Mouse (Mus musculus) hindbrain, embryonic 11.5 days (tissue): ENCODE results near the gene Arrdc2. TPM values are rescaled to one million over a fixed set of nuclear protein-coding genes. Genes with fewer than 3 reads are reported as not detected.
A peak's percentile ranks its signal among the peaks of the same experiment; 100 is the strongest.

Source experiments
- ATAC-seq: fragments of 200-750 bp; cut with Nextera tagmentation; 2 replicates; pipeline ENCODE4 v1.8.0; 2017; ENCODE audit warnings: mild to moderate bottlenecking, moderate TSS enrichment, moderate library complexity; ENCODE audit not compliant: low FRiP score
- DNase-seq: peaks from one replicate; pipeline ENCODE4 v3.0.0-alpha.2; 2015; ENCODE audit warnings: low spot score
- H3K27ac ChIP-seq: fragments of 300-500 bp; sonication (generic); 2 replicates; pipeline ENCODE4 v1.5.1; 2014; ENCODE audit warnings: mild to moderate bottlenecking, low read depth, low read length
- H3K27me3 ChIP-seq: fragments of 300-500 bp; sonication (generic); 2 replicates; pipeline ENCODE4 v1.6.1; 2014; ENCODE audit warnings: mild to moderate bottlenecking, low read length, moderate library complexity, mixed read lengths; ENCODE audit not compliant: control insufficient read depth, insufficient read depth
- H3K36me3 ChIP-seq: fragments of 300-500 bp; sonication (generic); 2 replicates; pipeline ENCODE4 v1.6.1; 2014; ENCODE audit warnings: mild to moderate bottlenecking, low read length, moderate library complexity, mixed read lengths; ENCODE audit not compliant: control insufficient read depth, insufficient read depth
- H3K4me1 ChIP-seq: fragments of 300-500 bp; sonication (generic); replicated peaks from 2 replicates; pipeline ENCODE4 v1.6.1; 2014; ENCODE audit warnings: low read length, mixed read lengths; ENCODE audit not compliant: control insufficient read depth, insufficient read depth
- H3K4me2 ChIP-seq: fragments of 300-500 bp; sonication (generic); replicated peaks from 2 replicates; pipeline ENCODE4 v1.6.1; 2014; ENCODE audit warnings: mild to moderate bottlenecking, low read depth, low read length
- H3K4me3 ChIP-seq: fragments of 300-500 bp; sonication (generic); 2 replicates; pipeline ENCODE4 v1.5.1; 2014; ENCODE audit warnings: low read depth, low read length
- H3K9ac ChIP-seq: fragments of 300-500 bp; sonication (generic); 2 replicates; pipeline ENCODE4 v1.6.1; 2014; ENCODE audit warnings: low read depth, low read length
- H3K9me3 ChIP-seq: fragments of 300-500 bp; sonication (generic); 2 replicates; pipeline ENCODE4 v1.6.1; 2016; ENCODE audit warnings: low read length; ENCODE audit not compliant: control insufficient read depth
- WGBS: fragments of 180-500 bp; shearing (Covaris S2); extraction: QIAGEN DNeasy Blood & Tissue Kit; methylation state at CpG from one replicate; pipeline ENCODE4 v1.1.7; 2014; 5-methylcytosine and 5-hydroxymethylcytosine counted together
- polyA plus RNA-seq: library from polyadenylated mRNA; unstranded; fragments of >200 nt; fragmentation: Nextera tagmentation; extraction: Ambion mirVana; gene quantifications from 2 replicates; pipeline ENCODE4 v1.2.1, GENCODE M21; 2014

Gene Arrdc2
- polyA plus RNA-seq, 1 experiment from 2014 or later, result 10.3 TPM

DNA sequence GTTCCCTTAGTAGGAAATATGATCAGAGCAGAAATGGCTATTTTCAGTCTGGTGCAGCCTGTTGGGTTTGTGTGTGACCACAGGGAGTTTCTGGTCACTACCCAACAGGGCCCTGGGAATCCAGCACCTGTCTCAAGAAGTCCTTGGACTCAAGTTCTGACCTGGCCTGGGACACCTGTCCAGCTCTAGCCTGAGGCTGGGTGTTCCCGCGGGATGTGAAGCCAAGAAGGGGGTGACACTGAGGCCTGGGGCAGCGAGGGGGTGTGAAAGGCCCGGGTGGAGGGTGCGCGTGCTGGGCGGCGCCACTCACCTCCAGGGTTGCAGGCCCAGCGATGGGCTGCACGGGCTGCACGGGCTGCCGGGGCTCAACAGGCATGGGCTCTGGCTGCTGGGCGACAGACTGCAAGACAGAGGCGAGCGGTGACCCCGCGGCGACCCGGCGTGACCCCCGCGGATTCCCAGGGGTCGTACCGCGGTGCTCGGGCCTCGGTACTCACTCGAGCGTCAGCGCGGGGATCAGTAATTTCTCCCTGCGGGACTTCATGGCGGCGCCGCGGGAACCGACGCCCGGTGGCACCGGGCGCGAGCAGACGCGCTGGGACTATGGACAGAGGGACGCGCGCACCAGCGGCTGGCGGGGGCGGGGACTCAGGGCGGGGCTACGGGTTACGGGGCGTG is 43.0 kb downstream of the Arrdc2 start:
- H3K27me3 ChIP-seq, result peaks cover 25% of the 10 kb centered on the region

DNA sequence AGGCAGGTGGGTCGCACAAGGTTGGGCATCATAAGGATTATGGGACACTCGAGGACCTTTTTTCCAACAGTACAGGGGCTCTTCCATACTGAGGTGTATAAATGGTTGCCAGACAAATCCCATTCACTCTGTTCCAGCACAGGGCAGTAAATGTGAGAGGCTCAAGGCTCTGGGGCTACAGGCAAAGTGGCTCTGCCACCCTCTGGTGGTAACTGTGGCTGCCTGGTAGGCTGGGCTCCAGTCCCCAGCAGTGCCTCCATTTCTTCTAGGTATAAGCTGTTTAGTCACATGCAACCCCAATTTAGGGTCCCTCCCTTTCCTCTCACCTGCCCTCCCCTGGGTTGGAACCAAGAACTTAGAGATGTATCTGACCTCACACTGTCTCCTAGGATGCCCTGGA is 44.1 kb downstream of the Arrdc2 start:
- no peak overlapping the region for H3K4me3 ChIP-seq
- H3K27ac ChIP-seq, result no peak overlapping the region
- H3K9me3 ChIP-seq, result no peaks in the 10 kb centered on the region
- WGBS, result 88% methylated on average over 2 of the region's 2 CpGs
- no peak for DNase-seq
- H3K4me1 ChIP-seq, result peaks cover 15% of the 10 kb centered on the region
- H3K27me3 ChIP-seq, result peaks cover 25% of the 10 kb centered on the region
- no peak overlapping the region for H3K9ac ChIP-seq
- no peaks in the 10 kb centered on the region for H3K36me3 ChIP-seq
- no peak overlapping the region for H3K4me2 ChIP-seq
- ATAC-seq, result no peak

More for the DNA sequence above, 43.0 kb downstream of the Arrdc2 start:
- Histone ChIP-seq H3K36me3 (no peaks in the 10 kb centered on the region), H3K4me1 (peaks cover 15% of the 10 kb centered on the region), H3K9me3 (no peaks in the 10 kb centered on the region), H3K9ac (peak overlapping the region; percentile 42), H3K27ac (peak overlapping the region; percentile 1; the same call in 1 of the 2 replicates), H3K4me3 (peak overlapping the region; percentile 40), H3K4me2 (peak overlapping the region; percentile 57)
- DNase-seq, result peak; percentile 27
- 2% methylated on average over 51 of the region's 54 CpGs for WGBS
- ATAC-seq, result peak; percentile 4; the same call in 1 of the 2 replicates

DNA sequence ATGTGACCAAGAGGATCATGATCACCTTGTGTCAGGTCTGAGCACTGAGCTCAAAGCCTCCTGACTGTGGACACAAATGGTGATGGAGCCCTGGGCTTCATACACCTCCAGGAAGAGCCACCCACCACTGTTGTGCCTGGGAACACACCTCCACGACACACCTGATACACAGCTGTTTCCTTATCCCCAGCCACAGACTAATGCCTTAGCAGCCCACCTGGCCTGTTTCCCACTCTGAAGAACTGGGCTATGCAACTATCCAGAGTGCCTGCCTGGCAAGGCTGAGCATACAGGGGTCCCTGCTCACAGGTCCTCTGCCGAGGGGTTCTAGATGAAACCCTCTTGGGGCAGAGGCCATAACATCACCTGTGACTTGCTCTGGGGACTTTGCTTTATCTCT is 45.3 kb downstream of the Arrdc2 start:
- 89% methylated on average over 2 of the region's 2 CpGs for WGBS
- Histone ChIP-seq H3K27ac (no peak overlapping the region), H3K4me3 (no peak overlapping the region), H3K9ac (no peak overlapping the region), H3K27me3 (peaks cover 17% of the 10 kb centered on the region), H3K36me3 (no peaks in the 10 kb centered on the region), H3K9me3 (no peaks in the 10 kb centered on the region), H3K4me1 (peaks cover 15% of the 10 kb centered on the region), H3K4me2 (no peak overlapping the region)
- ATAC-seq (no peak), DNase-seq (no peak)

DNA sequence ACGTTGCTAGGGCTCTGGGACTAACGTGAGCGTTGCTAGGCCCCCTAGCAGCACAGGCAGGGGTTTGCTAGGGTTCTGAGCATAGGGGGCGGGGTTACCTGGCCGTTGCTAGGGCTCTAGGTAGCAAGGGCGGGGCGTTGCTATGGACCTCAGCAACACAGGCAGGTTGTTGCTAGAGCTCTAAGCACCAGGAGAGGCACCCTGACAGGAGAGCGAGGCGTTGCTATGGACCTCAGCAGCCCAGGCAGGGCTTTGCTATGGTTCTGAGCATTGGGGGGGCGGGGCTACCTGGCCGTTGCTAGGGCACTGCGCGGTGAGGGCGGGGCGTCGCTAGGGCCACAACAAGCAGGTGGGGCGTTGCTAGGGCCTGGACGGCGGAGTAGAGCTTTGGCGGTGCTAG is 46.8 kb downstream of the Arrdc2 start:
- Histone ChIP-seq H3K27me3 (peaks cover 2% of the 10 kb centered on the region; the same call in 1 of the 2 replicates), H3K4me1 (peaks cover 12% of the 10 kb centered on the region)
- no peak for DNase-seq

DNA sequence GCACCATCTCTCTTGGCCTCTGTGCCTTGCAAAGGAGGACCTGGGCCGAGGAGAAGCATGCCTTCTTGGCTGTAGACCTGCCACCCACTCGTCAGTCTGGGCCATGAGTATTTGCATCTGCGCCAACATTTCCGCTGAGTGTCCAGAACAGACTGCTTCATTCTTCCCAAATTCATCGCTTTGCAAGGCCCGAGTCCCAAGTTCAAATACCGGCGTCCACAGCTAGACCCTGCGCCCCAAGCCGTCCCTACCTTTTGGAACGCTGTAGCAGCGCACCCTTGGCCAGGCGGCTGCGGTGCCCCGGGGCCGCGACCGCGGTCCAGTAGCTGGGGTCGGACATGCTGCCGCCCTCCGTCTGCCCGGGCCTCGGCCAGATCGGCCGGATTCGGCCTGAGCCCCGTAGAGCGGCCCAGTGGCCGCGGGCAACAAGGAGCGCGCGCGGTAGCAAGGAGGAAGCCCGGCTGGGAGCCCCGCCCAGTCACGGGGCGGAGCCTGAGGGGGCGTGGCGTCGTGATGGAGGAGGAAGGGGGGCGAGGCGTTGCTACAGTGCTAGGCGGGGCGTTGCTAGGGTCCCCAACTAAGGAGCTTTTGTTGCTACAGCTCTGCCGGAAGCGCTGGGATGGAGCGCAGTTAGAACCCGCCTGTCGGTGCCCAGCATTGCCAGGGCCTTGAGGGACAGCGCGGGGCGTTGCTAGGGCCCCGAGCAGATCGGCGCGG is 47.4 kb downstream of the Arrdc2 start:
- Histone ChIP-seq H3K9ac (peak overlapping the region; percentile 65), H3K4me1 (peaks cover 12% of the 10 kb centered on the region)
- ATAC-seq, result peak; percentile 89

More for the DNA sequence above, 46.8 kb downstream of the Arrdc2 start:
- Histone ChIP-seq H3K27ac (peak overlapping the region; percentile 91), H3K9ac (peak overlapping the region; percentile 21; the same call in 1 of the 2 replicates), H3K4me3 (peak overlapping the region; percentile 48), H3K4me2 (peak overlapping the region; percentile 63), H3K36me3 (no peaks in the 10 kb centered on the region), H3K9me3 (no peaks in the 10 kb centered on the region)
- ATAC-seq, result no peak; the same call in 1 of the 2 replicates
- 1% methylated on average over 20 of the region's 20 CpGs for WGBS

DNA sequence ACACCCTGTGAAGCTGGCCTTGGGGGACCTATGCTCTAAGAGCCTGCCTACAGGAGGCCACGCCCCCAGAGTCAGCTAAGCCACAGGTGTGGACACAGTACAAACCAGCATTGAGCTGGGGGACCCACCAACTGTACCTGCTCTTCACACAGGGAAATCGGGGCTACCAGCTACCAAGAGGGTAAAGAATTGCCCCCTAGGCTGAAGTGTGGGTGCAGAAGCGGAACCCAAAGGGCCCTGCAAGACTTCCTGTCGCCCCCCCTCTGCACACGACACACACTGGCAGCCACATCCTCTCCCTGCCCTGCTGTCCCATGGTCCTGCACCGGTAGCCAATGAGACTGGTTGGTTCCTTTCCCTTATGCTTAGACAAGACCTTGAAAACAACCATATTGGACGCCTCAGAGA is 48.2 kb downstream of the Arrdc2 start:
- H3K4me1 ChIP-seq, result peaks cover 9% of the 10 kb centered on the region
- no peak overlapping the region for H3K4me3 ChIP-seq
- no peak overlapping the region for H3K4me2 ChIP-seq
- ATAC-seq (no peak), DNase-seq (no peak)
- WGBS, result 81% methylated on average over 7 of the region's 7 CpGs
- peaks cover 2% of the 10 kb centered on the region; the same call in 1 of the 2 replicates for H3K27me3 ChIP-seq
- H3K36me3 ChIP-seq, result no peaks in the 10 kb centered on the region
- 0 out of 2 replicates have a peak overlapping the region, but pooled peaks have one; percentile 3 for H3K9ac ChIP-seq
- no peak overlapping the region for H3K27ac ChIP-seq
- no peaks in the 10 kb centered on the region for H3K9me3 ChIP-seq

More for the DNA sequence above, 47.4 kb downstream of the Arrdc2 start:
- WGBS, result 6% methylated on average over 57 of the region's 58 CpGs
- Histone ChIP-seq H3K4me3 (peak overlapping the region; percentile 48), H3K27ac (peak overlapping the region; percentile 91), H3K27me3 (peaks cover 2% of the 10 kb centered on the region; the same call in 1 of the 2 replicates), H3K4me2 (peak overlapping the region; percentile 63), H3K36me3 (no peaks in the 10 kb centered on the region), H3K9me3 (no peaks in the 10 kb centered on the region)
- DNase-seq, result peak; percentile 99

DNA sequence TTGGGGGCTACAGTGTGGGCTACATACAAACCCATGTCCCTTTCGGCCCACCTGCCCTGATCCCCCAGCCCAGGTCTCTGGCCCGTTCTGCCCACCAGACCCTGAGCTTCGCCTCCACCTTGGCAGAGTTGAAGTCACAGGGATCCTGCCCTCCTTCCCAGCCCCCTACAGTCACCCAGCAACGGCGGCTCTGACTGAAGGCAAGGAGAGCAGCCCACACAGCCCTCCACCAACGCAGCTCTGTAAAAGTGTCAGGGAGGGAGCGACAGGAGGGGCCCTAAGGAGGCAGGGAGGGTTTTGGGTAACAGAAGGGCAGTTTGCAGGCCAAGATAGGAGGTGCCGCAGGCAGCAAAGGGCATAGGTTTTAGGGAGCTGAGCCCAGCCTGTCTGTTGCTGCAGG is 48.7 kb downstream of the Arrdc2 start:
- Histone ChIP-seq H3K4me2 (no peak overlapping the region), H3K4me3 (no peak overlapping the region), H3K9me3 (no peaks in the 10 kb centered on the region), H3K27me3 (peaks cover 2% of the 10 kb centered on the region; the same call in 1 of the 2 replicates), H3K27ac (no peak overlapping the region), H3K9ac (peak overlapping the region; percentile 3; the same call in 1 of the 2 replicates), H3K36me3 (no peaks in the 10 kb centered on the region), H3K4me1 (peaks cover 9% of the 10 kb centered on the region)
- DNase-seq, result no peak
- WGBS, result 61% methylated on average over 8 of the region's 8 CpGs
- ATAC-seq, result no peak

DNA sequence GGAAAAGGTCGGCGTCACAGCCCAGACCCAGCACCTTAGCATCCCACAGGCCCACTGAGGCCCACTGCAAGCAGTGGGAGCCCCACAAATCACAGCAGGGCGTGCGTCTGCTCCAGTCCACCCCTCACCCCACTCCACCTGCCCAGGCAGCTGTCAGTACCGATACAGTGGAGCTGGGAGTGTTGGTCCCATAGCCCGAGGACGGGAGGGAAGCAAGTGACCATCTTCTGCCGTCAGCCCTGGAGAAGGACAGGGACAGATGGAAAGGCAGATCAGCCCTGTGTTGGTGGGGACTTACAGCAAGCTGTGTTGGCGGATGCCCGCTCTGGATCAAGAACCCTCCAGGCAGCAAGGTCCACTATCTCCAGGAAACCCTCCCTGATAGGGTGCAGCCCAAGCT is 50.5 kb downstream of the Arrdc2 start:
- Histone ChIP-seq H3K9me3 (no peaks in the 10 kb centered on the region), H3K4me3 (no peak overlapping the region; the same call in 1 of the 2 replicates), H3K36me3 (peaks cover 1% of the 10 kb centered on the region; the same call in 1 of the 2 replicates), H3K27me3 (peaks cover 2% of the 10 kb centered on the region; the same call in 1 of the 2 replicates), H3K4me1 (peaks cover 9% of the 10 kb centered on the region), H3K27ac (no peak overlapping the region), H3K9ac (no peak overlapping the region), H3K4me2 (no peak overlapping the region)
- no peak for ATAC-seq
- 83% methylated on average over 10 of the region's 10 CpGs for WGBS
- no peak for DNase-seq
